Mouse (Mus musculus) lung, embryonic 16.5 days (tissue): Measurements from ENCODE around the gene Radil. TPM values are rescaled to one million over a fixed set of nuclear protein-coding genes. Genes with fewer than 3 reads are reported as not detected.

ENCODE experiments used
- ATAC-seq: fragments of 200-750 bp; cut with Nextera tagmentation; 2 replicates; pipeline ENCODE4 v1.8.0; 2017; ENCODE audit warnings: low read depth, mild to moderate bottlenecking, moderate library complexity
- H3K27ac ChIP-seq: fragments of 300-500 bp; sonication (generic); 2 replicates; pipeline ENCODE4 v1.5.1; 2014; ENCODE audit warnings: mild to moderate bottlenecking, control low read depth, low read length
- H3K27me3 ChIP-seq: fragments of 300-500 bp; sonication (generic); 2 replicates; pipeline ENCODE4 v1.6.1; 2014; ENCODE audit warnings: low read depth, low read length, mixed read lengths; ENCODE audit not compliant: control insufficient read depth, insufficient read depth
- H3K36me3 ChIP-seq: fragments of 300-500 bp; sonication (generic); 2 replicates; pipeline ENCODE4 v1.6.1; 2014; ENCODE audit warnings: low read length; ENCODE audit not compliant: control insufficient read depth, insufficient read depth
- H3K4me1 ChIP-seq: fragments of 300-500 bp; sonication (generic); replicated peaks from 2 replicates; pipeline ENCODE4 v1.6.1; 2014; ENCODE audit warnings: low read length, mixed read lengths; ENCODE audit not compliant: control insufficient read depth, insufficient read depth
- H3K4me2 ChIP-seq: fragments of 300-500 bp; sonication (generic); 2 replicates; pipeline ENCODE4 v1.6.1; 2014; ENCODE audit warnings: low read depth, low read length, control low read depth
- H3K4me3 ChIP-seq: fragments of 300-500 bp; sonication (generic); 2 replicates; pipeline ENCODE4 v1.5.1; 2014; ENCODE audit warnings: mild to moderate bottlenecking, low read length, control low read depth
- H3K9ac ChIP-seq: fragments of 300-500 bp; sonication (generic); 2 replicates; pipeline ENCODE4 v1.6.1; 2014; ENCODE audit warnings: low read length, control low read depth
- H3K9me3 ChIP-seq: fragments of 300-500 bp; sonication (generic); 2 replicates; pipeline ENCODE4 v1.6.1; 2016; ENCODE audit warnings: low read length; ENCODE audit not compliant: control insufficient read depth
- WGBS: fragments of 180-500 bp; shearing (Covaris S2); extraction: QIAGEN DNeasy Blood & Tissue Kit; methylation state at CpG from one replicate; pipeline ENCODE4 v1.1.7; 2014; 5-methylcytosine and 5-hydroxymethylcytosine counted together
- polyA plus RNA-seq: library from polyadenylated mRNA; unstranded; fragments of >200 nt; fragmentation: Nextera tagmentation; extraction: Ambion mirVana; gene quantifications from 2 replicates; pipeline ENCODE4 v1.2.1, GENCODE M21; 2015

Gene Radil
- polyA plus RNA-seq, 1 experiment from 2014 or later: 3.8 TPM

DNA sequence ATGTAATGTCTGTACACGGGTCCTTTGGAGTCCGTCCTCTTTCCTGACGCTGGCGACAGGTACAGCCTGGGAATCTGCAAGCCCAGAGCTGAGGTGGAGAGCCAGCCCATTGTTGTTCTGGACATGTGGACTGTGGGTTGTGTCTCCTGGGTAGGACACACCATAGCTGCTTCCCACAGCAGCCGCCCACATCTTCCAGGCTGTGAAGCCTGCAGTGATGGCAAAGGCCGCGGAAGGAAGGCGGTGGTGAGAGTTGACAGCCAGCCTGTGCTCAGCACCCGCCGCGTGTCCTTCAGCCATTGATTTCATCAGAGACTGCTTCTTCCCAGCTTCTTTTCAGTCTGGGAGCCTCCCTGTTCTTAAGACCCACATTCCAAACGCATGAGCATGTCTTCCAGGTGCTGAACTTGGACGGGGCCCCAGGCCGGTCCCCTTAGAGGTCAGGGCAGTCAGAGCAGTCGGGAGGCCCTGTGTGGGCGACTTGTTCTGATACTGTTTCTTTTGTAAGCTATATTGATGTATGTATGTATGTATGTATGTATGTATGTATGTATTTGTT lies 112.4 kb downstream of the Radil start:
- Histone ChIP-seq H3K27me3 (no peaks in the 10 kb centered on the region), H3K4me3 (no peak overlapping the region), H3K9me3 (no peaks in the 10 kb centered on the region), H3K27ac (no peak overlapping the region), H3K4me2 (no peak overlapping the region), H3K4me1 (peaks cover 34% of the 10 kb centered on the region), H3K9ac (no peak overlapping the region), H3K36me3 (peaks cover 12% of the 10 kb centered on the region)
- ATAC-seq: no peak
- 82% methylated on average over 16 of the region's 16 CpGs for WGBS

GRCm38 (mm10) chr5:142435736-142436135 lies 115.2 kb downstream of the Radil start:
- ATAC-seq: no peak

More at GRCm38 (mm10) chr5:142435736-142436135, 115.2 kb downstream of the Radil start:
- no peak overlapping the region for H3K9ac ChIP-seq
- no peak overlapping the region for H3K4me3 ChIP-seq
- no peaks in the 10 kb centered on the region for H3K9me3 ChIP-seq
- 95% methylated on average over 15 of the region's 15 CpGs for WGBS
- no peak overlapping the region for H3K27ac ChIP-seq
- no peak overlapping the region for H3K4me2 ChIP-seq
- H3K4me1 ChIP-seq: peaks cover 34% of the 10 kb centered on the region
- H3K36me3 ChIP-seq: peaks cover 12% of the 10 kb centered on the region
- H3K27me3 ChIP-seq: no peaks in the 10 kb centered on the region

Other genes starting within 250 kb of the Radil start
- gene Foxk1, start 149.6 kb downstream of the Radil start, polyA plus RNA-seq: 3.1 and 3.3 TPM in 2 replicates
- gene Ap5z1, start 87.2 kb downstream of the Radil start, polyA plus RNA-seq: 10.0 and 10.3 TPM in 2 replicates
- 0.05 and 0.18 TPM in 2 replicates for gene Papolb, start 21.0 kb downstream of the Radil start, polyA plus RNA-seq
- gene Mmd2, start 57.7 kb upstream of the Radil start, polyA plus RNA-seq: 0.55 and 0.93 TPM in 2 replicates
- gene Wipi2, start 76.6 kb upstream of the Radil start, polyA plus RNA-seq: 35.4 and 40.5 TPM in 2 replicates
- 4.8 and 5.7 TPM in 2 replicates for gene Slc29a4, start 141.4 kb upstream of the Radil start, polyA plus RNA-seq